Mouse (Mus musculus) lung, postnatal 14 days (tissue): ENCODE results near the gene Fbxl14.

Experiments used
- DNase-seq: peaks from one replicate; pipeline ENCODE4 v3.0.0; 2021

Gene Fbxl14

GRCm38 (mm10) chr6:119500086-119500485, 20.6 kb downstream of the Fbxl14 start:
- DNase-seq = no peak

GRCm38 (mm10) chr6:119502031-119502430, 22.6 kb downstream of the Fbxl14 start:
- no peak for DNase-seq

- DNase-seq = no peak
Measured at GRCm38 (mm10) chr6:119504756-119505155, 25.3 kb downstream of the Fbxl14 start.

- DNase-seq = no peak
Measured at GRCm38 (mm10) chr6:119505525-119506225, 26.2 kb downstream of the Fbxl14 start.

GRCm38 (mm10) chr6:119508221-119508620, 28.8 kb downstream of the Fbxl14 start:
- DNase-seq = no peak

GRCm38 (mm10) chr6:119508634-119509375, 29.3 kb downstream of the Fbxl14 start:
- no peak for DNase-seq

GRCm38 (mm10) chr6:119509437-119510037, 30.1 kb downstream of the Fbxl14 start:
- no peak for DNase-seq

- DNase-seq = no peak
Measured at GRCm38 (mm10) chr6:119512701-119513100, 33.2 kb downstream of the Fbxl14 start.

- no peak for DNase-seq
Measured at GRCm38 (mm10) chr6:119513452-119513851, 34.0 kb downstream of the Fbxl14 start.

- DNase-seq = no peak
Measured at GRCm38 (mm10) chr6:119514085-119514484, 34.6 kb downstream of the Fbxl14 start.

GRCm38 (mm10) chr6:119520731-119521130, 41.3 kb downstream of the Fbxl14 start:
- DNase-seq = no peak

GRCm38 (mm10) chr6:119521482-119521900, 42.0 kb downstream of the Fbxl14 start:
- no peak for DNase-seq

- DNase-seq = no peak
Measured at GRCm38 (mm10) chr6:119521931-119522391, 42.5 kb downstream of the Fbxl14 start.

- no peak for DNase-seq
Measured at GRCm38 (mm10) chr6:119526498-119526897, 47.0 kb downstream of the Fbxl14 start.

GRCm38 (mm10) chr6:119529659-119530058, 50.2 kb downstream of the Fbxl14 start:
- DNase-seq = no peak
